Mouse (Mus musculus): ENCODE data around the gene Tfcp2.
"Not testable (repeated sequence)": the region's sequence is repeated elsewhere in the genome, so short reads cannot be mapped to it uniquely, and the experiment has no call there.

Gene Tfcp2

DNA sequence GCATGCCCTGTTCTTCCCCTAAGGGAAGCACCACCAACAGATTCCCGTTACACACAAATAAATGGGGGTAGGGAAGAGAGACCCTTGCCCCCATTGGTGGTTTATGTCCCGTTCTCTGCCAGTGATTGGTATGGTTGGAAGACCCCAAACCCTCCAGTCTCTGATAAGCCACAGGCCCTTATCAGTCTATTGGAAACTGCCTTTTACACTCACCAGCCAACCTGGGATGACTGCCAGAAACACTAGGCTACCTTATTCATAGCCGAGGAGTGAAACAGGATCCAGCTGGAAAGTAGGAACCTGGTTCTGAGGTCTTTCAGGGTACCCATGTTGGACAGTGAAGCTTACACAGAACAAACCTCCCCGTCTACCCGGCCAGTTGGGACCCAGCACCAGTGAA, 4.2 kb upstream of the Tfcp2 start:
- no peak for DNase-seq

DNA sequence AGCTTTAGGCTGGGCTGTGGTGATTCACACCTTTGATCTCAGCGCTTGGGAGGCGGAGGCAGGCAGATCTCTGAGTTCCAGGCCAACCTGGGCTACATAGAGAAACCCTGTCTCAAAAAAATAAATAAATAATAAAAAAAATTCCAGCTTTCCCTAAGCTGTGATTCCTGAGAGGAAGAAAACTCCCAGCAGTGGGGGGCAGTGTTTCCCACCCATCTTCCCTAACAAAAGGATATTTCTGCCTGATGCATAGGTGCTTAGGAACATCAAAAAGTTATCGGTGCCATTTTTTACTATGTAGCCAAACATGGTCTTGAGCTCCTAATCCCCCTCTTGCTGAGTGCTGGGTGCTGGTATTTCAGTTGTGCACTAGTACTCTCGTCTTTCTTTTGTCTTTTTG, 1.5 kb downstream of the Tfcp2 start:
- DNase-seq, result no peak

DNA sequence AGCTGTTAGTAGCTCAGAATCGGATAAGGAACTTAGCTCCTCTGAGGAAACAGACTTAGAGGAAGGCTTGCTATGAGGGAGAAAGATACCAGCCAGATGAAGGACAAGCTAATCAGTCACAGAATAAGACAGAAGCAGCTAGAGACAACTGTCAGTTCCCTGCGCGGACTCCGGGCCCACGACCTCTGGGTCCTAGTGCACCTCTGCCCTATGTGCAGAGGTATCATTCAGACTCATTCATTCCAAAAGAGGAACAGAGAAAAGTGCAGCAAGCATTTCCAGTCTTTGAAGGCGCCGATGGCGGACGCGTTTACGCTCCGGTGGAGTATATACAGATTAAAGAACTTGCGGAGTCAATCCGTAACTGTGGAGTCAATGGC, 8.2 kb downstream of the Tfcp2 start:
- DNase-seq, result not testable (repeated sequence)

DNA sequence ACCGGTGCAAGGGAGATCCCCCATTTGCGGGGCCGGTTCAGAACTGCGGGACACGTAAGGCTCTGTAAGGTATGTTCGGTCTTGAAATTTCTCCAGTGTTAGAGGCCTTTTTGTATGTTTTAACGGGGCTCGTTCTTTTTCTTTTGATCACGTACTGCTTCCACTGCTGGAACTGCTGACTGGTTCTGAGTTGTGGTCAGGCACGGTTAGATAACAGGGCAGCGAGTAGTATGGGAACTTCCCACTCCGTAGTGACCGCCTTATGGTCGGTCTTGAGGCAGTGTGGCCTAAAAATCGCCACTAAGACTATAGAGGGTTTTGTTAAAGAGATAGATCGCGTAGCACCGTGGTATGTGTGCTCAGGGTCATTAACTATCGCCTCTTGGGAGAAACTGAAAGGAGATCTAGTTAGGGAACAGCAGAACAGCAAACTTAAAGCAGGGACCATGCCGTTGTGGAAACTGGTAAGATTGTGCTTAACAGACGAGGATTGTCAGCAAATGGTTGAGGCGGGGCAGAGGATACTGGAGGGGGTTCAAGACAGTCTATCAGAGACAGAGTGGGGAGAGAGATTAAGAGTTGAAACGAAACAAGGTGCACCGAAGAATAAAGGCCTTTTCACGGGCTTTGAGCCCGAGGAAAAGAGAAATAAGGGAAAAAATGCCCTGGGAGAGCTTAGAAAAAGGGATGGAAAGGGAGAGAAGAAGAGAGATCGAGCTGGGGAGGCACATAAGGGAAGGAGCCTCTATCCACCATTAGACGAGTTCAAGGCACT, 8.7 kb downstream of the Tfcp2 start:
- not testable (repeated sequence) for DNase-seq

DNA sequence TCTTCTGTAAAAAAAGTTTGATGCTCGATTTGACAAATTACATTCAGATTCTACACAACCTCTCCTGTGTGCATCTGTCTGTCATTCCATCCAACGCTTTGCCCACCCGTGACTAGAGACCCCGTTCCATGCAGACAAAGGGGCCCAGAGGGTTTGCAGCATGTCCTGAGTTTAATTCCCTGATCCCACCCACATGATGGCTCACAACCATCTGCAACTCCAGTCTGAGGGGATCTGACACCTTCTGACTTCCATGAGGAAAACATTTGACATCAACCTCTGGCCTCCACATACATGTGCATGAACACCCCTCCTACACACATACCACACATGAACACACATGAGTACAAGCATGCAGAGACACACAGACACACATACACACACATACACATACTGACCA, 10.4 kb downstream of the Tfcp2 start:
- DNase-seq, result no peak

DNA sequence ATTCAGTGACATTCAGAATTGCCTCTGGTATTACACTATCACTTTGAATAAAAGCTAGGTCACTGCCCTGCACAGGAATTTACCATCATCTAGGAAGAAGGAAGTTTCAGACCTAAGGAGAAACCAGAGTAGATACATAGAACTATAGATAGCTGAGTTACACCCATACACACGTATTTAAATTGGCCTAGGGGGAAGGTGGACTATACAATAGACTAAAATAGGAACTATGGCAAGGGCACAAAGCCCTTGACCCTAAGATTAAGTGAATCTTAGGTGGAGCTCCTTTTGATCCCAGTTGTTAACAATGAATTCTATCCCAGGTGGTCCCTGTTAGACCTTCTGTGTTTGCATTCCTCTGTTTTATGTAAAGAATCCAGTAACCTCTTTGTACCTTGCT, 10.8 kb downstream of the Tfcp2 start:
- not testable (repeated sequence) for DNase-seq

DNA sequence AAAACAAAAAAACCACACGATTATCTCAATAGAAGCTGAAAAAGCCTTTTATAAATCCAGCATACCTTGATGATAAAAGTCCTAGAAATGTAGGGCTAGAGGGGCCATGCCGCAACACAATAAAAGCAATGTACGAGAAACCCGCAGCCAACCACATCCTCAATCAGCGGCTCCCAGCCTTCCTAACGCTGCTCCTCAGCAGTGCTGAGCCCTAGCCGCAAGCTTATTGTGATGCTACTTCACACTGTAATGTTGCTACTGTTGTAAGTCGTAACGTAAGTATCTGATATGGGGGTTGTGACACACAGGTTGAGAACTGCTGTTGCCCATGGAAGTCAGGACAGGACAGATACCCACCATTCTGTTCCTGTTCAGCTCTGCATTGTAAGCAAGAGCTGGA, 12.4 kb downstream of the Tfcp2 start:
- no peak for DNase-seq

DNA sequence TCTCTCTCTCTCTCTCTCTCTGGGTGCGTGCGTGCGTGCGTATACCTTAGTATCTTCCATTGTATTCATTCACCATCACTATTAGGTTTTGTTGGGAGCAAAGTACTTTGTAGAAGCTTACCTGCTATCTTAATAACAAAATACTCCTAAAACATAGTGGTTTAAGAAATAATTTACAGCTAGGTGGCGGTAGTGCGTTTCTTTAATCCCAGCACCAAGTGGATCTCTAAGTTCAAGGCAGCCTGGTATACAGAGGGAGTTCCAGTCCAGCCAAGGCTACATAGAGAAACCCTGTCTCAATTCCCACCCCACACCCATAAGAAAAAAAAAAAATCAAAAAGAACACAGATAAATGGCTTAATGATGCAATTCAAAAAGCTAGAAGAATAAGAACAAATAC, 13.9 kb downstream of the Tfcp2 start:
- peak; percentile 62 for DNase-seq

DNA sequence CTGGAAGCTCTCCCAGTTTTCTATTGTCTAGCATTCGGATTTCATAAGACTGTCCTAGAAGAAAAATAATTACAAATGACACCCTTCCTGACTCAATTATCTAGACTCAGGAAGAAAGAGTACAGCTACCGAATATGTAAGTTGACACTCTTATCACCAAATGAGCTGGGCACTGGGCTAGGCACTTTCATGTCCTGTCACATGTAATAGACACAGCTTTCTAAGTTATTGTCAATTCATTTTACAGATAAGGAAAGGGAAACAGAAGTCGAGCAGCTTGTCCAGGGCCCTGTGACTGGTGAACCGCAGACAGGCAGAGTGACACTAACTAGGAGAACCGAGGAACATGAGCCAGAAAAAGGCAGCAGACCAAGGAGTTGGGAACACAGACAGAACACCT, 23.9 kb downstream of the Tfcp2 start:
- DNase-seq, result no peak

DNA sequence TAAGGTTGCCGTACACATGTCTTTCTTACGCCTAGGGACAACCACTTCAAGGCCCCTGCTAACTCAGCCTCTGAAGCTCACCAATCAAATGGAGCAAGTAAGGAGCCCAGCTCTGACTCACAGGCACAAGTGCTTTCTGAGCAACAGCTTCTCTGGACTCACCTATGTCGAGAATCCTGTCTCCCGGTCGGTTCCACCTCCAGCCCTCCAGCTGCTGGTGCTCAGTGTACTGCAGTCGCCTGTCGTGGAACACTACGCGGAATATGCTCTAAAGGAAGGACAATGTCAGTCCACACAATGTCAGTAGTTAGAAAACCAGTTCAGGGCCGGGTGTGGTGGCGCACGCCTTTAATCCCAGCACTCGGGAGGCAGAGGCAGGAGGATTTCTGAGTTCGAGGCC, 26.4 kb downstream of the Tfcp2 start:
- no peak for DNase-seq

DNA sequence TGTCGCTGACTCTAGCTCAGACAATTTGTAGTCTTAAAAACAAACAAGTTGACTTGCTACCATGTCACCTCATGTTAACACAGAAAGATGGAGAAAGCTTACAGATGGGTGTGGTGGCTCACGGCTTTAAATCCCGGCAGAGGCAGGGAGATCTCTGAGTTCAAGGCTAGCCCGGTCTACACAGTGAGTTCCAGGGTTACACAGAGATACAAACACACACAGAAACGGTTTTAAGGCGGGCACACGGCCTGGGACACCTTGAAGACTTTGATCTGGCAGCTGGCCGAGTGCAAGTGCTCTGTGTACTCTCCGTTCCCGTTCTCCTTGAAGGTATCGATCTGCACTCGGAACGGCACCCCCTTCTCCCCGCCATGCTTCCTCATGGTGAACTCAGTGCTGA, 31.5 kb downstream of the Tfcp2 start:
- DNase-seq, result no peak

DNA sequence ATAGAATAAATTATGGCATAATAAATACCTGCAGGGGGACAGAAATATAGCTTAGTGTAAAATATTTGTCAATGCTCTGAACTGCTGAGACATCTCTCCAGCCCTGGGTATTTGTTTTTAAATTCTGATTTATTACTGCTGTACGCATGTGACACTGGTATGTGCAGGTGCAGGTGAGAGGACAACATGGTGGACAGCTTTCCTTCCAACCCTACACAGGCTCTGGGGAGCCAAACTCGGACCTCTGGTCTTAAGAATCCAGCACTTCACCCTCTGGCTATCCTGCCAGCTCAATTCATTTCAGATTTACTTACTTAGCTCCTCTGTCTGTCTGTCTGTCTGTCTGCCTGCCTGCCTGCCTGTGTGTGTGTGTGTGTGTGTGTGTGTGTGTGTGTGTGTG, 36.7 kb downstream of the Tfcp2 start:
- no peak for DNase-seq

DNA sequence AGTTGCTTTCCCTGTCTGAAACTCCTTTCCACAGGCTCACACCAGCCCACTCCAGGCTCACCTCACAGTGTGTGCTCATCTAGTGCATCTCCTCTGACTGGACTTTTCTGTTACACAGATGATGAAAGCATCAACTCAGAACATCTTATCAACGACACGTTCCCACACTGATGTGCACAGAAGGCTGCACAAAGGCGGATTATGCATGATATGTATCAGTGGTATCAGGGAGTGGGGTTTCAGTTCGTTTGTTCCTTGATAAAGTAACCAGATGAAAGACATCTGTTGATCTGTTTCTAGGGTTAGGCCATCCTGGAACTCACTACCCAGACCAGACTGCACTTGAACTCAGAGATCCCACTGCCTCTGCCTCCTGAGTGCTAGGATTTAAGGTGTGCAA, 38.4 kb downstream of the Tfcp2 start:
- DNase-seq, result no peak

DNA sequence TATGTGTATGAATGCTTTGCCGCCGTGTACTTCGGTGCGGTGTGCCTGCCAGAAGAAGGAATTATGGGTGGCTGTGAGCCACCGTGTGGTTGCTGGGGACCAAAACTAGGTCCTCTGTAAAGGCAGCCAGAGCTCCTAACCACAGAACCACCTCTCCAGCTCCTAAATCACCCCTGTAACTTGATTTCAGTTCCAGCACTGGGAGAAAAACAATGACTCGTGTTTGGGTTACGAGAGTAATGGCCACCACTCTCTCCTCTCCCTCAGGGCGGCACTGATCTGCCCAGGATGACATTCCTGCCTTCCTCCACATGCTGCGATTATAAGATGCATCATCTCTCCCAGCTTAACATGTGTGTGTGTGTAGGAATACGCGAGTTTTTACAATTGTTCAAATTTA, 41.7 kb downstream of the Tfcp2 start:
- DNase-seq, result no peak

DNA sequence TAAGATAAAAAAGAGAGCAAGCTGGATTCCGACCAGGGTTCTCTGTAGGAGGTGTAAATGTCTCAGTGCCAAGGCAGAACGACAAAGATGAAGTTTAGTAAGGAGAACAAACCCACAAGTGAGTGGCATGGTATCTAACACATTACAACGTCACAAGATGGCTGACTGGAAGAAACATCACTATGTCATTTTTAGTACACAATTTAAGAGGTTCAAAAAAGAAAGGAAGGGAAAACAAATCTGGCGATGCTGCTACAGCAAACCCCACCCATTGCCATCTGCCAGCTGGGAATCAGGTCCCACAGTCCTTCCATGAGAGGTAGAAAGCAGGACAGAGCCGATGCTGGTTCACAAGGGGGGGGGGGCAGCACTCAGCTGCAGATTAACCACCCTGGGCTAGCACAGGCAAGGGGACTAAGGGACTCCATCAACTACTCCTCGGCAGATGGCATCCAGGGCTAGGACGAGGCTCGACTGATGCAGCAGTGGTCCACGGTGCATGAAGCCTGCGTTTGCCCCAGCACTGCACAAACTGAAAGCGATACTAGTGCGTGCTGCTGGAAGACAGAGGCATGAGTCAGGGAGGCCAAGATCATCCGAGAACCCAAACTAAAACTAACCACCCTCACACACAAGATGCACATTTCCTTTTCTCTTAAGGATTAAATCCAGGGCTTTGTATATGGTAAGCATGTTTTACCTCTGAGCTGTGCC, 43.2 kb downstream of the Tfcp2 start:
- no peak for DNase-seq

DNA sequence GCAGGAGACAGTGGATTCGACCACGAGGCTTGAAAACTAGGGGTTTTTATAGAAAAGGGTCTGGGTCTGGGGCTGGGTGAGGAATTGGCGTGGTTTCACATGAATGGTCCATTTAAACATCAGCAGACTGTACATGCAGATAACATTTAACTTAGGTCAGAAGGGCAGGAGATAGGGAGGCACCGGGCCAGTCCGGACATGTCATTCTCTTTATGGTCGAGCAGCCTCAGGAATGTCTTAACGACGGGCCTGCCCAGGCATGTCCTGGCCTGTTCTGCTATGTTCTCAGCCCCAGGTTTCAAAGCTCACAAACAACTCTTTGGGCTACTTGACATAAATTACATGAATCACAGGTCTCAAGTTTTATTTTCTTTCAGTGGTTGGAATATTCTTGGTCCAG, 52.3 kb downstream of the Tfcp2 start:
- not testable (repeated sequence) for DNase-seq

DNA sequence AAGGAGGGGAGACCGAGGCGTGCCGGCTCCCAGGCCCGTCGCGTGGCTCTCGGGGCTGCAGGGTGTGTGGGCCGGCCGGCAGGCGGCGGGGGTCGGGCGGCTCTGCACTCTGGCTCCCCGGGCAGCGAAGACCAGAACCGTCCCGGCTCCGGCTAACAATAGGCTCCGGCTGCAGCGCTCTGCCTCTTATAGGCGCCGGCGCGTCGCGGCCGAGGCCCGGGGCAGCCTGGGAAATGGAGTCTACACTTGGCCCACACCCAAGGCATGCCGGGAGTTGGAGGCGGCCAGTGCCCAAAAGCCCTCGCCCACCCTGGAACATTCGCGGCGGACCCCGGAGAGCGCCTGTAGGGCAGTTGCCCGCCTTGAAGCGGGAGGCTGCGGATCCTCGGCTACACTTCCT, 56.7 kb downstream of the Tfcp2 start, which contains the start of gene Csrnp2:
Gene Csrnp2 (minus strand): TSS at position 387 of the 400 bp plus-strand sequence.
- peak; percentile 97 for DNase-seq

DNA sequence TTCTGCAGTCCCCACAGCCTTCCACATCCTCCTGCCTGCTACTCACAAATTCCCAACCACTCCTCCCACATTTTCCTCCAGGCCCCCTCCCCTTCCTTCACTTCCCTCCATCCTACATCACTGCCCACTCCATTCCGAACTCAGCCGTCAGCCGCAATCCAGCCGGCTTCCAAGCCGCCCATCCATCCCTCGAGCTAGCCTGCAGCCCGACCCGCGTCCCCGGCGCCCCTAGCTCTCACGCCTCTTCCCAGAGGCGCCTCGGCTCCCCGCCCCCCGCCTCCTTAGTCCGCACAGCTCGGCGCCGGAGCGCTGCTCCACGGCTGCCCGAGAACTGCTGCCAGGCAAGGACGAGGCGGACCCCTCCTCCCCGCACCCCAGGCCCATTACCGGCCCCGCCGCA, 57.2 kb downstream of the Tfcp2 start:
- DNase-seq, result peak; percentile 83

DNA sequence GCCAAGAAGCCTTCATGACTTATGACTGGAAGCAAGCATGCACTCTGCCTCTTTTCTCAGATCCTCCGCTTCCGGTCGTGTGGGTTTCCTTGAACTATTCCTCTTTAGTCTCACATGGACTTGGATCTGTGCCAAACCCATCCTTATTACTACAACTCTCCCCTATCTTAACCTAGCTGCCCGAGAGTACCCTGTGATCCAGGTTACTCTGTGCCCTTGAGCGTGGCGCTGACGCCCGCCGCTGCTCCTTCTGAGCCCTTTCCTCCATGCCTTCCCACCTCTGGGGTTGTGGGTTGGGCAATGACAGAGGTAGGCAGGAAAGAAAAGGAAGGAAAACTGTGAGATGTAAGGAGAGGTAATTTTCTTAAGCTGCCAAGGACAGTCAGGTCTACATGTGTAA, 59.8 kb downstream of the Tfcp2 start:
- DNase-seq, result peak; percentile 26

DNA sequence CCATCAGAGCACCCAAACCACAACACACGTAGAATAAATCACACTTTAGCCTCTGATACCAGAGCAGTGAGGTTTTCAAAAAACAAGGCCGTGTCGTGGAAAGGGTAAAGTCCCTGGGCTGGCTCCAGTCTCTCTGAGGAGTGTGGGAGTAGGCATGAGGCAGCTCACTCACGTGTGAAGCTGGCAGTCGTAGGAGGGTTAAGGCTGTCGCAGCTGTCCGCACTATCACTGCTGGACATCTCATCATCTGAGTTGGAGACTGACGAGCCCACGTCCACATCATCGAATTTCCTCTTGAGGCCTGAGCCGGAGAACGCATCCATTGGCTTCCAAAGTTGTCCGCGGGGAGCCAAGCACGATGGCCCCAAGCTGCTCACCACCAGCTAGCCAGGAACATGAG, 62.5 kb downstream of the Tfcp2 start:
- DNase-seq, result no peak

DNA sequence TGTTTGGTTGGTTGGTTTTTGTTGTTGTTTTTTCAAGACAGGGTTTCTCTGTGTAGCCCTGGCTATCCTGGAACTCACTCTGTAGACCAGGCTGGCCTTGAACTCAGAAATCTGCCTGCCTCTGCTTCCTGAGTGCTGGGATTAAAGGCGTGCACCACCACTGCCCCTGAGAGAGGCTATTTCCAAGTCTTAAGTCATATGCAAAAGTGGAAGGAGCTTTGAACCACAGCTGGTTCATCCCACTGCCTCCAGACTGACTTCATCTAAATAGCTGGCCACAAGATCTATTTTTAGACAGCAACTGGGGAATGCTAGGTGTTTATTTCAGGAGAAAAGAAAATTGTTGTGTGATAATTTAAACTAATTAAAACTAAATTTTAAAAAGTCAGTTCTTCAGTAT, 63.5 kb downstream of the Tfcp2 start:
- not testable (repeated sequence) for DNase-seq

DNA sequence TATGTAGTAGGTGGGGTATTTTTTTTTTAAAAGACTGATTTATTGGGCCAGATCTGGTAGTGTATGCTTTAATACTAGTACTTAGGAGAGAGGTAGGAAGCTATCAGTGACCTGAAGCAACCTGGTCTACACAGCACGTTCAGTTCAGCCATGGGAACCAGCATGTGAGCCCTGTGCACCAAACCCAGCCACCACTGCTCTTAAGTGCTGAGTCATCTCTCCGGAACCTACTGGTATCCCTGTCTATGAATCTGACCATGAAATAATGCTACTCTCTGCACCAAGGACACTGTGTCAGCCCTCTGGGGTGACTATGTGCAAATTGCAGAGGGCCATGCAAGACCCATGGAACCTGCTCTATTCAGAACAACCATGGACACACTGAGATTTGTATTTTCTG, 64.8 kb downstream of the Tfcp2 start:
- DNase-seq, result no peak

DNA sequence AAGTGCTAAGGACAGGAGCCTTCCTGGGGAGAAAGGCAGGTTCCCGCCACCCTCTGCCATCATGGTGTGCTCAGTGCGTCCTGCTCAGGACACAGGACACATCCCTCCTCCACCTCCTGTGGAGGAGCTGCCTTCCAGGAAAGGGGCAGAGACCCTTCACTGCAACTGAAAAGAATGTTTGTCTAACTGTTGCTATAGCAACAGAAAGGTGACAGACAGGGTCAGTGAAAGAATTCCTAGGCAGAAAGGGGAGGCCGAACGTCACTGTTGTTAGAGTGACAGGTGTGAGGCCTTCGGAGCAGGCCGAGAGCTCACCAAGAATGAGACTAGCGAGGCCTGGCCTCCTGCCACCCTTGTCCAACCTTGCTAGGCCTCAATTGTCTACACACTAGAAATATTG, 65.4 kb downstream of the Tfcp2 start:
- DNase-seq, result peak; percentile 54

DNA sequence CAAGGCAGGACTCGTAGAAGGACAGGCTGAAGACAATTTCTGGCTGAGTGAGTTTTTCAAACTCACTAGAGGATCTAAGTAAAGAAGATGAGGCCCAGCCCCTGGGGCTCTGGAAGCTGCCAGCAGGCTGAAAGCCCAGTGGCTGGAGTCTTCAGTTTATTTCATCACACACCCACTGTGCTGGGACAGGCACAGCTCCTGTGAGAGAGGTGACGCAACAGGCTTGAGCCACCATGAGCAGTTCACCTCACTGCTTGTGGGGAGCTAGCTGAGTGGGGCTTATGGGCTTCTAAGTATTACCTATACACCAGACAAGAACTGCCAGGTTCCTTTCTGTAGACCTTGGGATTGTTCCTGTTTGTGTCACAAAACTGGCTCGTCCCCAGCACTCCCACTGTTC, 66.2 kb downstream of the Tfcp2 start:
- DNase-seq, result no peak

DNA sequence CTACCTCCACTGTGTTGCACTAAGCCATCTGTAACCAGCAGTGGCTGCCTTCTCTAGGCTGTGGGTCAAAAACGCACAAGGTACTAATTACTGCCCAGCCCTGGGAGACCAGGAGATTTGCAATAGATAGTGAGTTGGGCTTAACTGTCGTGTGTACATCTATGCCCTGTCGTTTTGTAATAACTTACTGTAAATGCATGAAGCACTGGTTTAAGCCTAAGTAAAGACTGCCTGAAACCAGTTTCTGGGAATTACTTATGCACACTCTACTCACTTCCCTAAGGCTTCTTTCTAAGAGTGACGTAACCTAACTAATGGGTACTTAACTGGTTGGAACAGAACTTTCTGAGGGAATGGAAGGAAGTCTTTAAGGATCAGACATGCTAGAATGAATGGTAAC, 72.9 kb downstream of the Tfcp2 start:
- DNase-seq, result no peak
